Mouse (Mus musculus): ENCODE measurements around the gene Xlr5b. TPM values are rescaled to one million over a fixed set of nuclear protein-coding genes. Genes with fewer than 3 reads are reported as not detected.
"Not testable (repeated sequence)": the region's sequence is repeated elsewhere in the genome, so short reads cannot be mapped to it uniquely, and the experiment has no call there.

Xlr5b gene
- polyA plus RNA-seq (2015; fragmentation: Nextera tagmentation; extraction: Ambion mirVana), result not detected in 2 replicates

- H3K4me1 ChIP-seq; ATAC-seq (ENCODE audit: low FRiP score, low read depth); H3K27ac ChIP-seq; H3K36me3 ChIP-seq; H3K27me3 ChIP-seq; H3K9me3 ChIP-seq; H3K4me3 ChIP-seq; H3K9ac ChIP-seq; H3K4me2 ChIP-seq (replicated peaks): not testable (repeated sequence)
- no CpG with 5 or more reads among the region's 20 CpGs for WGBS
Measured at GRCm38 (mm10) chrX:73148496-73148895, at the start of gene Xlr5b. Xlr5b (plus strand) TSS chrX:73148796.

GRCm38 (mm10) chrX:73116747-73117146 lies 31.8 kb upstream of the Xlr5b start, which contains the start of gene Gm14685:
Gm14685 (plus strand) TSS chrX:73117047.
- H3K4me2 ChIP-seq (replicated peaks); H3K4me1 ChIP-seq; H3K9me3 ChIP-seq; ATAC-seq (ENCODE audit: low FRiP score, low read depth); H3K9ac ChIP-seq; H3K4me3 ChIP-seq; H3K27me3 ChIP-seq; H3K36me3 ChIP-seq; H3K27ac ChIP-seq: not testable (repeated sequence)
- WGBS, result no CpG with 5 or more reads among the region's 7 CpGs

- not testable (repeated sequence) for H3K27me3 ChIP-seq; H3K4me1 ChIP-seq; H3K27ac ChIP-seq; H3K4me3 ChIP-seq; H3K4me2 ChIP-seq (replicated peaks); H3K9me3 ChIP-seq; H3K9ac ChIP-seq; H3K36me3 ChIP-seq; ATAC-seq (ENCODE audit: low FRiP score, low read depth)
- no CpG with 5 or more reads among the region's 12 CpGs for WGBS
Measured at GRCm38 (mm10) chrX:73122859-73123829, 25.5 kb upstream of the Xlr5b start.

DNA sequence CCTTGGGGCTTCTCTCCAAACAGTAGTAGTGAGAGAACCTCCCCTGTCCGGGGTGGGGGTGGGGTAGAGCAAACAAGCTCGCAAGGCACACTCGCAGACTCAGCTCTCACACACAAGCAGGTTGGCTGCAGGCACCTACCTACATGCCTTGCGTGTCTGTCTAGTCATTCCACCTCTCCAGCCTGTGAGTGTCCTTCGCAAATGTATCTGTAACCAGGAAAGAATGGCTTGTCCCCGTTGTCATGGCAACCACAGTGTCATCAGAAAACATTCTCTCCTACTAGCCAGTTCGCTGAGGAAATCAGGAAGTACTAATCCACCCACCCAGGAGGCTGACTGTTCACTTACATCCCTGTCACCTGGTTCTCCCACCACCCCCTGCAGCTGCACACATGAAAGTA lies 5.4 kb upstream of the Xlr5b start:
- not testable (repeated sequence) for H3K36me3 ChIP-seq; ATAC-seq (ENCODE audit: low FRiP score, low read depth); H3K4me3 ChIP-seq; H3K4me2 ChIP-seq (replicated peaks); H3K27me3 ChIP-seq; H3K9ac ChIP-seq; H3K27ac ChIP-seq; H3K4me1 ChIP-seq; H3K9me3 ChIP-seq
- no CpG with 5 or more reads among the region's 7 CpGs for WGBS

GRCm38 (mm10) chrX:73149350-73149749 lies 754 bp downstream of the Xlr5b start, which contains the start of gene DXBay18:
DXBay18 (minus strand) TSS chrX:73149450.
- not testable (repeated sequence) for ATAC-seq (ENCODE audit: low FRiP score, low read depth); H3K27me3 ChIP-seq; H3K9me3 ChIP-seq; H3K36me3 ChIP-seq; H3K9ac ChIP-seq; H3K4me2 ChIP-seq (replicated peaks); H3K4me1 ChIP-seq; H3K27ac ChIP-seq; H3K4me3 ChIP-seq
- WGBS, result no CpG with 5 or more reads among the region's 7 CpGs

GRCm38 (mm10) chrX:73176889-73177288 lies 28.3 kb downstream of the Xlr5b start, which contains the start of gene Spin2d:
Spin2d (minus strand) TSS chrX:73176989.
- H3K36me3 ChIP-seq; ATAC-seq (ENCODE audit: low FRiP score, low read depth); H3K4me2 ChIP-seq (replicated peaks); H3K4me3 ChIP-seq; H3K9ac ChIP-seq; H3K9me3 ChIP-seq; H3K27me3 ChIP-seq; H3K4me1 ChIP-seq; H3K27ac ChIP-seq: not testable (repeated sequence)
- WGBS, result 74% methylated on average over 4 of the region's 15 CpGs

GRCm38 (mm10) chrX:73191934-73192333 lies 43.3 kb downstream of the Xlr5b start, which contains the start of gene Xlr3b:
Xlr3b (plus strand) TSS chrX:73192207.
- 83% methylated on average over 12 of the region's 12 CpGs for WGBS
- 0 out of 2 replicates have a peak, but pooled peaks have one; percentile 54 for ATAC-seq (ENCODE audit: low FRiP score, low read depth)

More at GRCm38 (mm10) chrX:73191934-73192333, 43.3 kb downstream of the Xlr5b start, which contains the start of gene Xlr3b:
- not testable (repeated sequence) for H3K4me3 ChIP-seq; H3K36me3 ChIP-seq; H3K4me2 ChIP-seq (replicated peaks); H3K9ac ChIP-seq; H3K27me3 ChIP-seq; H3K27ac ChIP-seq; H3K9me3 ChIP-seq; H3K4me1 ChIP-seq

Other genes starting within 250 kb of the Xlr5b start
- gene Cetn2, start 230.4 kb upstream of the Xlr5b start, polyA plus RNA-seq (2015; fragmentation: Nextera tagmentation; extraction: Ambion mirVana), result 72.8 and 75.1 TPM in 2 replicates
- 22.4 and 22.7 TPM in 2 replicates for gene Nsdhl, start 230.2 kb upstream of the Xlr5b start, polyA plus RNA-seq (2015; fragmentation: Nextera tagmentation; extraction: Ambion mirVana)
- gene Zfp185, start 161.5 kb upstream of the Xlr5b start, polyA plus RNA-seq (2015; fragmentation: Nextera tagmentation; extraction: Ambion mirVana), result 25.0 and 28.4 TPM in 2 replicates
- gene Pnma5, start 111.7 kb upstream of the Xlr5b start, polyA plus RNA-seq (2015; fragmentation: Nextera tagmentation; extraction: Ambion mirVana), result 0.20 and 0.24 TPM in 2 replicates
- gene Pnma3, start 84.0 kb upstream of the Xlr5b start, polyA plus RNA-seq (2015; fragmentation: Nextera tagmentation; extraction: Ambion mirVana), result 0.29 and 0.32 TPM in 2 replicates
- gene Xlr4a, start 66.3 kb upstream of the Xlr5b start, polyA plus RNA-seq (2015; fragmentation: Nextera tagmentation; extraction: Ambion mirVana), result 0.65 and 1.2 TPM in 2 replicates
- 2.4 and 2.8 TPM in 2 replicates for gene Xlr3a, start 51.7 kb upstream of the Xlr5b start, polyA plus RNA-seq (2015; fragmentation: Nextera tagmentation; extraction: Ambion mirVana)
- 0.06 and 0.10 TPM in 2 replicates for gene Gm14685, start 31.7 kb upstream of the Xlr5b start, polyA plus RNA-seq (2015; fragmentation: Nextera tagmentation; extraction: Ambion mirVana)
- gene DXBay18, start 654 bp downstream of the Xlr5b start, polyA plus RNA-seq (2015; fragmentation: Nextera tagmentation; extraction: Ambion mirVana), result not detected in 2 replicates
- gene Spin2d, start 28.2 kb downstream of the Xlr5b start, polyA plus RNA-seq (2015; fragmentation: Nextera tagmentation; extraction: Ambion mirVana), result not detected in 2 replicates
- 14.1 and 18.5 TPM in 2 replicates for gene Xlr3b, start 43.4 kb downstream of the Xlr5b start, polyA plus RNA-seq (2015; fragmentation: Nextera tagmentation; extraction: Ambion mirVana)
- 0.56 and 1.2 TPM in 2 replicates for gene Xlr4b, start 65.5 kb downstream of the Xlr5b start, polyA plus RNA-seq (2015; fragmentation: Nextera tagmentation; extraction: Ambion mirVana)
- 10.9 and 12.1 TPM in 2 replicates for gene F8a, start 79.5 kb downstream of the Xlr5b start, polyA plus RNA-seq (2015; fragmentation: Nextera tagmentation; extraction: Ambion mirVana)
- gene Xlr4c, start 94.3 kb downstream of the Xlr5b start, polyA plus RNA-seq (2015; fragmentation: Nextera tagmentation; extraction: Ambion mirVana), result not detected in 2 replicates
- gene Xlr3c, start 116.6 kb downstream of the Xlr5b start, polyA plus RNA-seq (2015; fragmentation: Nextera tagmentation; extraction: Ambion mirVana), result 0.13 and 0.51 TPM in 2 replicates
- gene Xlr5a, start 144.2 kb downstream of the Xlr5b start, polyA plus RNA-seq (2015; fragmentation: Nextera tagmentation; extraction: Ambion mirVana), result 0.09 TPM in 1 of 2 replicates, not detected in the other
- not detected in 2 replicates for gene Xlr5c, start 144.2 kb downstream of the Xlr5b start, polyA plus RNA-seq (2015; fragmentation: Nextera tagmentation; extraction: Ambion mirVana)
- not detected in 2 replicates for gene Gm45015, start 188.0 kb downstream of the Xlr5b start, polyA plus RNA-seq (2015; fragmentation: Nextera tagmentation; extraction: Ambion mirVana)
- 19.6 and 23.3 TPM in 2 replicates for gene Zfp275, start 193.8 kb downstream of the Xlr5b start, polyA plus RNA-seq (2015; fragmentation: Nextera tagmentation; extraction: Ambion mirVana)
- gene Gm18336, start 249.9 kb downstream of the Xlr5b start, polyA plus RNA-seq (2015; fragmentation: Nextera tagmentation; extraction: Ambion mirVana), result not detected in 2 replicates